Mouse (Mus musculus): ENCODE measurements around the gene Olfr960. TPM values are rescaled to one million over a fixed set of nuclear protein-coding genes. Genes with fewer than 3 reads are reported as not detected.

Olfr960 gene
- not detected in 2 replicates for polyA plus RNA-seq (2016; fragmentation: Nextera tagmentation; extraction: Ambion mirVana)

- no peak within 1 kb of the TSS for H3K4me2 ChIP-seq
- no peak within 1 kb of the TSS for H3K27ac ChIP-seq
- no peaks in the 10 kb centered on the region for H3K4me1 ChIP-seq (replicated peaks)
- ATAC-seq (ENCODE audit: insufficient number of reproducible peaks, insufficient read depth, low FRiP score, low TSS enrichment, low read depth): no peak
- H3K9ac ChIP-seq (replicated peaks): no peak within 1 kb of the TSS
- H3K9me3 ChIP-seq: no peaks in the 10 kb centered on the region
- WGBS: 86% methylated on average over 1 of the region's 1 CpGs
- no peaks in the 10 kb centered on the region for H3K27me3 ChIP-seq
- no peak within 1 kb of the TSS for H3K4me3 ChIP-seq (replicated peaks)
- no peaks in the 10 kb centered on the region for H3K36me3 ChIP-seq
These were observed at the start of gene Olfr960 for GRCm38 (mm10) chr9:39621073-39621472. Gene Olfr960, plus strand, starts transcription at chr9:39621373.

- no peak for ATAC-seq (ENCODE audit: insufficient number of reproducible peaks, insufficient read depth, low FRiP score, low TSS enrichment, low read depth)
- Histone ChIP-seq H3K4me2 (no peak within 1 kb of the TSS), H3K9ac (replicated peaks) (no peak within 1 kb of the TSS), H3K27me3 (no peaks in the 10 kb centered on the region), H3K36me3 (no peaks in the 10 kb centered on the region), H3K4me1 (replicated peaks) (no peaks in the 10 kb centered on the region), H3K9me3 (no peaks in the 10 kb centered on the region), H3K4me3 (replicated peaks) (no peak within 1 kb of the TSS), H3K27ac (no peak within 1 kb of the TSS)
- WGBS: 66% methylated on average over 3 of the region's 3 CpGs
These were observed 45.7 kb upstream of the Olfr960 start, which contains the start of gene Olfr959 for GRCm38 (mm10) chr9:39575469-39575868. Gene Olfr959, minus strand, starts transcription at chr9:39575569.

- Histone ChIP-seq H3K4me1 (replicated peaks) (no peaks in the 10 kb centered on the region), H3K27ac (no peak overlapping the region), H3K27me3 (no peaks in the 10 kb centered on the region), H3K36me3 (no peaks in the 10 kb centered on the region), H3K9ac (replicated peaks) (no peak overlapping the region), H3K4me2 (no peak overlapping the region), H3K4me3 (replicated peaks) (no peak overlapping the region), H3K9me3 (no peaks in the 10 kb centered on the region)
- no peak for ATAC-seq (ENCODE audit: insufficient number of reproducible peaks, insufficient read depth, low FRiP score, low TSS enrichment, low read depth)
- 87% methylated on average over 5 of the region's 5 CpGs for WGBS
These were observed 44.1 kb upstream of the Olfr960 start for GRCm38 (mm10) chr9:39577050-39577449.

- Histone ChIP-seq H3K9me3 (no peaks in the 10 kb centered on the region), H3K27me3 (no peaks in the 10 kb centered on the region), H3K27ac (peak overlapping the region; percentile 37; the same call in 1 of the 2 replicates), H3K9ac (replicated peaks) (peak overlapping the region; percentile 40), H3K4me1 (replicated peaks) (0 out of 2 replicates have a peak, but pooled peaks cover 7% of the 10 kb centered on the region), H3K36me3 (peaks cover 1% of the 10 kb centered on the region; the same call in 1 of the 2 replicates), H3K4me2 (peak overlapping the region; percentile 76), H3K4me3 (replicated peaks) (peak overlapping the region; percentile 42)
- ATAC-seq (ENCODE audit: insufficient number of reproducible peaks, insufficient read depth, low FRiP score, low TSS enrichment, low read depth): peak; percentile 71
- WGBS: 2% methylated on average over 19 of the region's 19 CpGs
These were observed 18.4 kb upstream of the Olfr960 start for GRCm38 (mm10) chr9:39602536-39603332.

GRCm38 (mm10) chr9:39603333-39603845 lies 17.8 kb upstream of the Olfr960 start:
- WGBS: 1% methylated on average over 9 of the region's 9 CpGs
- peak overlapping the region; percentile 45; the same call in 1 of the 2 replicates for H3K27ac ChIP-seq

GRCm38 (mm10) chr9:39603999-39604453 lies 17.1 kb upstream of the Olfr960 start, which contains the start of gene AW551984:
Gene AW551984, minus strand, starts transcription at chr9:39604403.
- no peaks in the 10 kb centered on the region for H3K27me3 ChIP-seq
- 0% methylated on average over 8 of the region's 8 CpGs for WGBS
- no peaks in the 10 kb centered on the region for H3K36me3 ChIP-seq
- ATAC-seq (ENCODE audit: insufficient number of reproducible peaks, insufficient read depth, low FRiP score, low TSS enrichment, low read depth): peak; percentile 89
- H3K4me3 ChIP-seq (replicated peaks): peak within 1 kb of the TSS; percentile 42
- H3K27ac ChIP-seq: peak within 1 kb of the TSS; percentile 45; the same call in 1 of the 2 replicates
- H3K9me3 ChIP-seq: no peaks in the 10 kb centered on the region
- peak within 1 kb of the TSS; percentile 76 for H3K4me2 ChIP-seq
- 0 out of 2 replicates have a peak, but pooled peaks cover 7% of the 10 kb centered on the region for H3K4me1 ChIP-seq (replicated peaks)
- H3K9ac ChIP-seq (replicated peaks): peak within 1 kb of the TSS; percentile 34; the same call in 1 of the 2 replicates

More at GRCm38 (mm10) chr9:39603333-39603845, 17.8 kb upstream of the Olfr960 start:
- Histone ChIP-seq H3K36me3 (no peaks in the 10 kb centered on the region), H3K27me3 (no peaks in the 10 kb centered on the region), H3K4me1 (replicated peaks) (0 out of 2 replicates have a peak, but pooled peaks cover 7% of the 10 kb centered on the region), H3K9ac (replicated peaks) (0 out of 2 replicates have a peak overlapping the region, but pooled peaks have one; percentile 24), H3K4me3 (replicated peaks) (peak overlapping the region; percentile 42), H3K4me2 (peak overlapping the region; percentile 76), H3K9me3 (no peaks in the 10 kb centered on the region)
- ATAC-seq (ENCODE audit: insufficient number of reproducible peaks, insufficient read depth, low FRiP score, low TSS enrichment, low read depth): peak; percentile 69; the same call in 1 of the 2 replicates

GRCm38 (mm10) chr9:39608497-39608896 lies 12.7 kb upstream of the Olfr960 start:
- Histone ChIP-seq H3K9me3 (no peaks in the 10 kb centered on the region), H3K27ac (no peak overlapping the region)

GRCm38 (mm10) chr9:39610355-39610754 lies 10.8 kb upstream of the Olfr960 start, which contains the start of gene Olfr148:
Gene Olfr148, plus strand, starts transcription at chr9:39610655.
- no peak within 1 kb of the TSS for H3K27ac ChIP-seq
- H3K9me3 ChIP-seq: no peaks in the 10 kb centered on the region
- no peaks in the 10 kb centered on the region for H3K4me1 ChIP-seq (replicated peaks)
- 72% methylated on average over 3 of the region's 3 CpGs for WGBS
- no peak within 1 kb of the TSS for H3K9ac ChIP-seq (replicated peaks)
- no peaks in the 10 kb centered on the region for H3K27me3 ChIP-seq
- H3K4me3 ChIP-seq (replicated peaks): no peak within 1 kb of the TSS
- no peak within 1 kb of the TSS for H3K4me2 ChIP-seq
- H3K36me3 ChIP-seq: no peaks in the 10 kb centered on the region
- ATAC-seq (ENCODE audit: insufficient number of reproducible peaks, insufficient read depth, low FRiP score, low TSS enrichment, low read depth): no peak

More at GRCm38 (mm10) chr9:39608497-39608896, 12.7 kb upstream of the Olfr960 start:
- Histone ChIP-seq H3K4me1 (replicated peaks) (0 out of 2 replicates have a peak, but pooled peaks cover 4% of the 10 kb centered on the region), H3K9ac (replicated peaks) (no peak overlapping the region), H3K27me3 (no peaks in the 10 kb centered on the region), H3K4me2 (no peak overlapping the region), H3K4me3 (replicated peaks) (no peak overlapping the region), H3K36me3 (no peaks in the 10 kb centered on the region)
- ATAC-seq (ENCODE audit: insufficient number of reproducible peaks, insufficient read depth, low FRiP score, low TSS enrichment, low read depth): no peak

GRCm38 (mm10) chr9:39611953-39612352 lies 9.2 kb upstream of the Olfr960 start:
- Histone ChIP-seq H3K27me3 (no peaks in the 10 kb centered on the region), H3K4me3 (replicated peaks) (no peak overlapping the region), H3K9me3 (no peaks in the 10 kb centered on the region), H3K36me3 (no peaks in the 10 kb centered on the region), H3K9ac (replicated peaks) (no peak overlapping the region), H3K4me2 (no peak overlapping the region), H3K4me1 (replicated peaks) (no peaks in the 10 kb centered on the region), H3K27ac (no peak overlapping the region)
- 50% methylated on average over 1 of the region's 1 CpGs for WGBS
- ATAC-seq (ENCODE audit: insufficient number of reproducible peaks, insufficient read depth, low FRiP score, low TSS enrichment, low read depth): no peak

- Histone ChIP-seq H3K4me3 (replicated peaks) (no peak overlapping the region), H3K27me3 (no peaks in the 10 kb centered on the region), H3K9me3 (no peaks in the 10 kb centered on the region), H3K4me2 (no peak overlapping the region), H3K9ac (replicated peaks) (no peak overlapping the region), H3K4me1 (replicated peaks) (no peaks in the 10 kb centered on the region), H3K27ac (no peak overlapping the region), H3K36me3 (no peaks in the 10 kb centered on the region)
- ATAC-seq (ENCODE audit: insufficient number of reproducible peaks, insufficient read depth, low FRiP score, low TSS enrichment, low read depth): no peak
- WGBS: 97% methylated on average over 3 of the region's 3 CpGs
These were observed 2.6 kb downstream of the Olfr960 start for GRCm38 (mm10) chr9:39623783-39624182.

GRCm38 (mm10) chr9:39624711-39625110 lies 3.5 kb downstream of the Olfr960 start:
- H3K27ac ChIP-seq: no peak overlapping the region

More at GRCm38 (mm10) chr9:39624711-39625110, 3.5 kb downstream of the Olfr960 start:
- H3K36me3 ChIP-seq: no peaks in the 10 kb centered on the region
- no peak overlapping the region for H3K4me3 ChIP-seq (replicated peaks)
- no peaks in the 10 kb centered on the region for H3K4me1 ChIP-seq (replicated peaks)
- no peak overlapping the region for H3K4me2 ChIP-seq
- H3K9me3 ChIP-seq: no peaks in the 10 kb centered on the region
- 41% methylated on average over 2 of the region's 2 CpGs for WGBS
- H3K9ac ChIP-seq (replicated peaks): no peak overlapping the region
- H3K27me3 ChIP-seq: no peaks in the 10 kb centered on the region
- ATAC-seq (ENCODE audit: insufficient number of reproducible peaks, insufficient read depth, low FRiP score, low TSS enrichment, low read depth): no peak
